Mouse (Mus musculus): ENCODE data around the gene Cpeb4. TPM values are rescaled to one million over a fixed set of nuclear protein-coding genes. Genes with fewer than 3 reads are reported as not detected.
A peak's percentile ranks its signal among the peaks of the same experiment; 100 is the strongest.

Gene Cpeb4
- polyA plus RNA-seq, 1 experiment from 2014 or later: 15.4 TPM

DNA sequence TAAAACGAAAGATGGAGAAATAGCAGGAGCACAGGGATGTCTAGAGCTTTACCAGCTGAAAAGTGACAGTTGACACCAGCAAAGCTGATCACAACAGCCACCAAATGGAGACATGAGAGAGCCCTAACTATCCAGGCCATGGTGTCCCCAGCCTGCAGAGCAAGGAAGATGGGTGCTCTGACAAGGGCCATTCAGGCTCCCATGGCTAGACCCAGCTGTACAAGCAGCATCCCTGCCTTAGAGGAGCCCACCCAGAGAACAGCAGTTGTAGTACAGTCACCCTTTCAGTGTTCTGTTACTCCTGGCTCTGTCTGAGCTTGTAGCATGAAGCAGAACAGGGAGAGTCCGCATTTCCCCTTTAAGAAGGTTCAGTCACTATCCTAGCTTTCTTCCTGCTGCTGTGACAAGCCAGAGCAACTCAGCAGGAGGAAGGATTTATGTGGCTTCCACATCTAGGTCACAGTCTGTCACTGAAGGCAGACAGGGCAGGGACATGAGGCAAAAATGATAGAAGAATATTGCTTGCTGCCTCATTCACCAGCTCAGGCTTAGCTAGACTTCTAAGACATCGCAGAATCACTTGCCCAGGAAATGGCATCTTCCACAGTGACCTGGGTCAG lies 21.7 kb upstream of the Cpeb4 start:
- WGBS: 87% methylated on average over 3 of the region's 3 CpGs
- peaks cover 23% of the 10 kb centered on the region for H3K4me1 ChIP-seq (replicated peaks)
- no peaks in the 10 kb centered on the region for H3K9me3 ChIP-seq
- ATAC-seq (ENCODE audit: low FRiP score, low read depth): no peak
- H3K9ac ChIP-seq: no peak overlapping the region
- no peaks in the 10 kb centered on the region for H3K36me3 ChIP-seq
- H3K4me3 ChIP-seq: no peak overlapping the region
- no peak overlapping the region for H3K4me2 ChIP-seq
- H3K27ac ChIP-seq (replicated peaks): no peak overlapping the region
- no peaks in the 10 kb centered on the region for H3K27me3 ChIP-seq

DNA sequence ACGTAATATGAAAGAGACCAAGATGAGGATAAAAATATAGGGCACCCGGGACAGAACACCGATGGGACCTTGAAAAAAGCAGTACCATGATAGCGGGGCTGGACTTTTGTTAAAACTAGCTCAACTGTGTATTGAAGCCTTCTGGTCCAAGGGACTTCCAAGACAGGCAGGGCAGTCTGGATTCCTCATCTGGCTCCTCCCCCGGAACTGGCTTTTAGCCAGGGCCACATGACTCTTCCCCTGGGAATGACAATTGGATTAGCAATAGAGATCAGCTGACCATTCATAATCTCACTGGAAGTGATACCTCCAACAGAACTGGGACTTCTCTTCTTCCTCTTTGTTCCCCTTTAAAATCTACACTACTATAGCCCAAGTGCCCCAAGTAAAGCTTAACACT lies 21.0 kb upstream of the Cpeb4 start:
- Histone ChIP-seq H3K4me1 (replicated peaks) (peaks cover 23% of the 10 kb centered on the region), H3K9ac (no peak overlapping the region), H3K27ac (replicated peaks) (no peak overlapping the region), H3K9me3 (no peaks in the 10 kb centered on the region), H3K27me3 (no peaks in the 10 kb centered on the region), H3K4me2 (no peak overlapping the region), H3K4me3 (no peak overlapping the region), H3K36me3 (no peaks in the 10 kb centered on the region)
- no peak for ATAC-seq (ENCODE audit: low FRiP score, low read depth)
- 85% methylated on average over 5 of the region's 5 CpGs for WGBS

DNA sequence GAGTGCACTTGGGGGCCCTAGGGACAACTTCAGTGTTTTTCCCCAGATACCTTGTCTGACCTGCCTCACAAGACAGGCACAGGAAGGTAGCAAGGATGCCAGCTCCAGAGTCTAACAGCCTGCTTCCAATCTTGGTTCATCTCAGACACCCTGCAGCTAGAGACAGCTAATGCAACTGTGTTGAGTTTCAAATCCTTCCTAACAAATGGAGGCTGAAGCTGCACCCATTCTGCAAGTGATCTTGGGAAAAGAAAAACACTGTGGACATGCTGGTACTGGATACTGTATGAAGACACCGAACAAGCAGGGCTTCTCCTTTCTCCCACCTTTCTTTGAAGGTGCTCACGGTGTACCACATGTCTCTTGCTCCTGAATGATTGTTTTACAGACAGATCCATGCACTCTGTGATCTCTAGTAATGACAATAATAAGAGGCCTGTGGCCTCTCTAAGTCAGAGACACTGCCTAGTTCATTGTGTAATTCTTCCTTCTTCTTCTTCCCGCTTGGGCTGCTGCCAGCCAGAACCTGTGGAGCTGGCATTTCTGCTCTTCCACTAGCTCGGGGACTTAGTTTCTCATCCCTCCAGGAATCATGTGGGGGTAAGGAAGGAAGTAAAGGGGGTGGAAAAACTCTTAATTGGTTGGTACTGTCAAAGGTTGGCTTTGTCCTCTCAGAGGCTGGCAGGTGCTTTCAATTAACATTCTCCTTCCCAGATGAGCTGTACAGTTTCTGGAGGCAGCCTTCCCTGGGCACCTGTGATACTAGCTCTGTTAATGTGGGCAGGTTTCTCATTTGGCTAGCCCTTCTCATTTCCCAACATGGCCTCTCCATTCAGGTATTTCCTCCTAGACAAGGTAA lies 20.1 kb upstream of the Cpeb4 start:
- Histone ChIP-seq H3K27ac (replicated peaks) (no peak overlapping the region), H3K27me3 (no peaks in the 10 kb centered on the region), H3K4me3 (no peak overlapping the region), H3K9ac (no peak overlapping the region), H3K9me3 (no peaks in the 10 kb centered on the region), H3K36me3 (no peaks in the 10 kb centered on the region), H3K4me2 (no peak overlapping the region), H3K4me1 (replicated peaks) (peaks cover 16% of the 10 kb centered on the region)
- ATAC-seq (ENCODE audit: low FRiP score, low read depth): no peak
- 73% methylated on average over 4 of the region's 4 CpGs for WGBS

DNA sequence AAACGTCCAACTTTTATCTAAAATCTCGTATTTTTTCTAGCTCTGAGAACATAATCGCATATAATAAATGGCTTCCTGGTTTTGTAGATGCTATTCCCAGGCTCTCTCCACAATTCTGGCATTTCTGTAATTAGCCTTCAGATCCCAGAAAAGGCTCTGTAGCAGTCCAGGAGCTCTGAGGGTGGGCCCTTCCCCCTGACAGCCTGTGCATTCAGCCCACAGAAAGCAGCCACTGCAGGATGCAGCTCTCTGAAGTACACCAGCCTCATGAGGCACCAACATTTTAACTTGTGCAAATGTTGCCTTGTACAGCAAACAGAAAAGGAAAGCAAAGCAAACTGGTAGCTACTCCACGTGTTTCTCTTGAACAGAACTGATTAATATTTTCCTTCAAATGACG lies 17.1 kb upstream of the Cpeb4 start:
- Histone ChIP-seq H3K4me2 (no peak overlapping the region), H3K27ac (replicated peaks) (no peak overlapping the region), H3K9ac (no peak overlapping the region), H3K4me1 (replicated peaks) (peaks cover 3% of the 10 kb centered on the region; the same call in 1 of the 2 replicates), H3K27me3 (no peaks in the 10 kb centered on the region), H3K9me3 (no peaks in the 10 kb centered on the region), H3K4me3 (no peak overlapping the region), H3K36me3 (no peaks in the 10 kb centered on the region)
- ATAC-seq (ENCODE audit: low FRiP score, low read depth): no peak
- 74% methylated on average over 5 of the region's 5 CpGs for WGBS

DNA sequence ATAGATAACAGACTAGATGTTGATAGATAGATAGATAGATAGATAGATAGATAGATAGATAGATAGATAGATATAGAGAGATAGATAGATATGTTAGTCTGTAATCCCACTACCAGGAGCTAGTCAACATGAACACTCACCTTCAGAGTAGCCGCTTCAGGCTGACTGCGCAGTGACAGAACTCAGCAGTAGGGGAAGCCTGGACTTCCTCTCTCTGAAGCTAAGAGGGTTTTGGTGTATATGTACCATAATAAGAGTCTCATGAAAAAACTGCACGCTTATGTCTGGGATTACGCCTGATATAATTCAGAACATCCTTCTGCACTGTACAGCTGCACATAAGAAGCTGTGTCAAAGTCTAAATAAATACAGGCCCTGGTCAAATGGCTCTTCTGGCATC lies 14.5 kb upstream of the Cpeb4 start:
- Histone ChIP-seq H3K9me3 (no peaks in the 10 kb centered on the region), H3K4me2 (no peak overlapping the region), H3K4me1 (replicated peaks) (no peaks in the 10 kb centered on the region), H3K27me3 (no peaks in the 10 kb centered on the region), H3K36me3 (no peaks in the 10 kb centered on the region), H3K4me3 (no peak overlapping the region), H3K27ac (replicated peaks) (no peak overlapping the region), H3K9ac (no peak overlapping the region)
- WGBS: 98% methylated on average over 4 of the region's 4 CpGs
- no peak for ATAC-seq (ENCODE audit: low FRiP score, low read depth)

DNA sequence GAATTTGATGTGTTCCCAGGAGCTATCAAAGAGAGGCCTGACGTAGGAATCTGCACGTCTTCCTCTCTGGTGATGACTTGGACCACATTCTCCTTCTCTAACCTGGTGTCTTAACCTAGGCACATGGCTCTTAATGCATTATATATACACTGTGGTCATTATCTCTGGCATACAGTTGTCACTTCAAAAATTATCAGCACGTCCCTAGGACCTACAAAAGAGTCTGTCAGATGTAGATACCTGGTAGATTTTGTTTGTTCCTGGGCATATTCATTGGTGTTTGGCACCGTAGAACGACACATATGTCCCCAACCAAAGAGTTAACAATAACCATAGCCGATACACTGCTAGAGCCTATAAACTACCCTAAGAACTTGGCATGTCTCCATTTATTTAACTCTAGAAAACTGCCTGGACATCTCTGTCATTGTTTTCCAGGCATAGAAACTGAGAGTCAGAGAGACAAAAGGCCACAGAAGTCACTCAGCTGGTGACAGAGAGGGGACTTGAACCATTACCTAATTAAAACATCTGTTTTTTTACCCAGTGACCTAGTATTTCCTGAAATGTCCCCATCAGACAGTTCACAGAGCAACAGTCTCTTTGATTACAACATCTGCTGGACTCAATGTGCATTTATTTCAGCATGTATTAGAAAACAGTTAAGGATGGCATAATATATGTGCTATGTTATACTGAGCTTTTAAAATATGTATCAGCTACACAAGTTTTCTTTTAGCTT lies 10.7 kb upstream of the Cpeb4 start:
- Histone ChIP-seq H3K4me2 (no peak overlapping the region), H3K36me3 (no peaks in the 10 kb centered on the region), H3K27me3 (no peaks in the 10 kb centered on the region), H3K9me3 (no peaks in the 10 kb centered on the region), H3K4me3 (no peak overlapping the region), H3K4me1 (replicated peaks) (no peaks in the 10 kb centered on the region), H3K9ac (no peak overlapping the region), H3K27ac (replicated peaks) (no peak overlapping the region)
- no peak for ATAC-seq (ENCODE audit: low FRiP score, low read depth)
- 79% methylated on average over 6 of the region's 6 CpGs for WGBS

DNA sequence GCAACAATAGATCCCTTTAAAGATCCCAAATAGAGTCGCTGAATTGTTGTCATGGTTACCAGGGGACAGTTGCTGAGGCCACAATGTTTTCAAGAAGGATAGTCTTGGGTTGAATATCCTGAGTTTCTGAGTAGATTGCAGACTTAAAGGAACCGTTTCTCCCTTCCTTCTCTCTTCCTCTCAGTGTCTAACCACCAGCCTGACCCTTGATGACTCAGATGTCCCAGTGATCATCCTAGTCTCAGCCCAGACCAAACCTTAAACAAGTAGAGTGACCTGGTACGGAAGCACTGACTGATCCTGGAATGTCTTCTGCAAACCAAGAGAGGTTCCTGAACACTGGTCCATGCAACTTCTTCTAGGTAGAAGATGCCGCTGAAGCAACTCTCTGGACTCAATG lies 4.0 kb upstream of the Cpeb4 start:
- H3K4me3 ChIP-seq: no peak overlapping the region
- no peak overlapping the region for H3K9ac ChIP-seq
- H3K4me2 ChIP-seq: no peak overlapping the region
- no peaks in the 10 kb centered on the region for H3K36me3 ChIP-seq
- H3K4me1 ChIP-seq (replicated peaks): peaks cover 15% of the 10 kb centered on the region
- no peak overlapping the region for H3K27ac ChIP-seq (replicated peaks)
- ATAC-seq (ENCODE audit: low FRiP score, low read depth): no peak
- no peaks in the 10 kb centered on the region for H3K9me3 ChIP-seq
- 67% methylated on average over 4 of the region's 4 CpGs for whole genome bisulfite sequencing
- no peaks in the 10 kb centered on the region for H3K27me3 ChIP-seq

DNA sequence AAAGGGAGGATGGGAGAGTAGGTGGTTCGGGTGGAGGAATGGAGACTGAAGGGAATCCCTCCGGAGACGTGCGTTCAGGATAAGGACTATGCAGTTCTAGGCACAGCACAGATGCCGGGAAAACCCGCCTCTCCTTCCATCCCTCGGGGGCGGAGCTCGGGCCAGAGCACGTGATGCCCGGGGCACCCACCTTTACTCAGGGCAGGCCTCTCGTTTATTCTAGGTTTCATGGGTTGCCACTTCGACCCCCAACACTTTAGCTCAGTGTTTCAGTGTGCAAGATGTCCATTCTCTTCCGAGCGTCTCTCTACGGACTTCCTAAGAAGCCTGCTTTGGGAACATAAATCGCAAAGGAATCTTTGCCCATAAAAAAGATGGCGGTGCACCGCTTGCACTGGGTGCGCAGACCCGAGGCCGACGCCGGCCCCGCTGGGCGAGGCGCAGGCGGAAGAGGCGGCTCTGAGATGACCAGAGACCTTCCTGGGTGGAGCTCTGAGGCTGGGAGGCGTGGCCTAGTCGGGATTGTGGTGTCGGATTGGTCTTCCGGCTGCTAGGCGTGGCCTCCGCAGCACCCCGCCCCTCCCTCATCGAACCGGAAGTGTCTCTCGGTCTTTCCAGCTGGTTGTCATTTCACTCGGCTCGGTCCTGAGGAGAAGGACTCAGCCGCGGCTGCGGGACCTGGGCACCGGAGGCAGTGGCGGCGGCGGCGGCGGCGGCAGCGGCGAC lies 1.6 kb upstream of the Cpeb4 start:
- under 1% methylated on average over 53 of the region's 53 CpGs for WGBS
- H3K4me2 ChIP-seq: peak overlapping the region; percentile 95
- peak overlapping the region; percentile 91 for H3K9ac ChIP-seq
- no peaks in the 10 kb centered on the region for H3K9me3 ChIP-seq
- H3K27me3 ChIP-seq: no peaks in the 10 kb centered on the region
- peak overlapping the region; percentile 88 for H3K27ac ChIP-seq (replicated peaks)
- peak; percentile 100 for ATAC-seq (ENCODE audit: low FRiP score, low read depth)
- H3K4me3 ChIP-seq: peak overlapping the region; percentile 88
- no peaks in the 10 kb centered on the region for H3K36me3 ChIP-seq
- peaks cover 26% of the 10 kb centered on the region for H3K4me1 ChIP-seq (replicated peaks)

DNA sequence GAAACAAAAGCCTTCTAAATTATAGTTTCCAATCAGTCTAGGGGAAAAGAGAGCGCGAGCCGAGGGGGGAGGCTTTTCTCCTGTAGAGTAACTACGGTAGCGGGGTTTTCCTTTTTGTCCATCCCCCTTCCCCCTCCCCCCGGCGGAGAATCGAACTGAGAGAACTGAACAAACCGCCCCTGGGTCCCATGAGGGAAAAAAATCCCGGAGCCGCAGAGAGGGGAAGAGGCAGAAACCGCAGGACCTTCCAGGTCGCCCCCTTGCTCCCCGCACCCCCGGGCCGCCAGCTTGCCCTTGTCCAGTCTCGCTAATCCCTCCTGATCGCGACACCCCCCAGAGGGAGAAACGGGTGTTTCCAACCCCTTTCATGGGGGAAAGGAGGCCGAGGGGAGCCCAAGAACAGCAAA lies 873 bp upstream of the Cpeb4 start:
- Histone ChIP-seq H3K36me3 (no peaks in the 10 kb centered on the region), H3K9ac (peak overlapping the region; percentile 91), H3K4me3 (peak overlapping the region; percentile 88), H3K27ac (replicated peaks) (peak overlapping the region; percentile 88), H3K4me2 (peak overlapping the region; percentile 95), H3K9me3 (no peaks in the 10 kb centered on the region), H3K27me3 (no peaks in the 10 kb centered on the region), H3K4me1 (replicated peaks) (peaks cover 29% of the 10 kb centered on the region)
- WGBS: 2% methylated on average over 16 of the region's 21 CpGs
- ATAC-seq (ENCODE audit: low FRiP score, low read depth): no peak; the same call in 1 of the 2 replicates

DNA sequence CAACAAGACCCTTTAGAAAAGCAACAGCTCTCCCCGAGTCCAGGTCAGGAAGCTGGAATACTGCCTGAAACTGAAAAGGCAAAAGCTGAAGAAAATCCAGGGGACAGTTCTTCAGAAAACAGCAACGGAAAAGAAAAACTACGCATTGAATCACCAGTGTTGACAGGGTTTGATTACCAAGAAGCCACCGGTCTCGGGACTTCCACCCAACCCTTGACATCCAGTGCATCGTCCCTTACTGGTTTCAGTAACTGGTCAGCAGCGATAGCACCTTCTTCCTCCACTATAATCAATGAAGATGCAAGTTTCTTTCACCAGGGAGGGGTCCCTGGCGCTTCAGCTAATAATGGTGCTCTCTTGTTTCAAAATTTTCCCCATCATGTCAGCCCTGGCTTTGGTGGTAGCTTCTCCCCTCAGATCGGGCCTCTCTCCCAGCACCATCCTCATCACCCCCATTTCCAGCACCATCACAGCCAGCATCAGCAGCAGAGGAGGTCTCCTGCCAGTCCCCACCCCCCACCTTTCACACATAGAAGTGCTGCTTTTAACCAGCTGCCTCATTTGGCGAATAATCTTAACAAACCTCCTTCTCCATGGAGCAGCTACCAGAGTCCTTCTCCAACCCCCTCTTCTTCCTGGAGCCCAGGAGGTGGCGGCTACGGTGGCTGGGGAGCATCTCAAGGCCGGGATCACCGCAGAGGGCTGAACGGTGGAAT lies 693 bp downstream of the Cpeb4 start:
- Histone ChIP-seq H3K27me3 (no peaks in the 10 kb centered on the region), H3K27ac (replicated peaks) (peak overlapping the region; percentile 69), H3K9me3 (no peaks in the 10 kb centered on the region), H3K36me3 (no peaks in the 10 kb centered on the region), H3K4me3 (peak overlapping the region; percentile 66), H3K9ac (peak overlapping the region; percentile 58), H3K4me2 (peak overlapping the region; percentile 95), H3K4me1 (replicated peaks) (peaks cover 42% of the 10 kb centered on the region)
- ATAC-seq (ENCODE audit: low FRiP score, low read depth): no peak
- WGBS: 30% methylated on average over 15 of the region's 15 CpGs

DNA sequence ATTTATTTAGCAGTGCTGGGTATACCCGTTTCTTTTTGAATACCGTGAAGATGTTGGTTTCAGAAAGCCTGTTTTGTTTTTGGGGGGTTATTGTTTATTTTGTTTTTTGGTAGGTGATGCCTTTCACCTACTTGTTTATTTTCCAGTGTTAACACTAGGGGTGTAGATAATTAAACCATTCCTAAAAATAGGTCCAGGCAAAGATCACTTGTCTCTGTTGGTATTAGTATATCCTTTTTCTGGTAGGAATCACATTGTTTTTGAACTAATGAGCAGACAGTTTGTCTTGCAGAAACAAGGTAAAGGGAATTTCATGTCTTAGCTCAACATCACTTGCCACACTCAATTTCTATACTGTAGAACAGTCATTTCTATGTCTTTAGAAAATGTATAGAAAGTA lies 2.1 kb downstream of the Cpeb4 start:
- Histone ChIP-seq H3K9me3 (no peaks in the 10 kb centered on the region), H3K4me2 (peak overlapping the region; percentile 95), H3K4me1 (replicated peaks) (peaks cover 44% of the 10 kb centered on the region), H3K9ac (peak overlapping the region; percentile 58), H3K27me3 (no peaks in the 10 kb centered on the region), H3K27ac (replicated peaks) (no peak overlapping the region), H3K4me3 (peak overlapping the region; percentile 66), H3K36me3 (no peaks in the 10 kb centered on the region)
- WGBS: 59% methylated on average over 2 of the region's 2 CpGs
- ATAC-seq (ENCODE audit: low FRiP score, low read depth): no peak

Measured in hindbrain, embryonic 15.5 days (tissue).